Mouse (Mus musculus): ENCODE data around the gene Scgb3a1.

Scgb3a1 gene

GRCm38 (mm10) chr11:49663310-49663709, at the start of gene Scgb3a1:
Gene Scgb3a1 (plus strand): TSS chr11:49663610.
- no peak for DNase-seq

GRCm38 (mm10) chr11:49615856-49616725, 47.3 kb upstream of the Scgb3a1 start:
- no peak for DNase-seq

DNA sequence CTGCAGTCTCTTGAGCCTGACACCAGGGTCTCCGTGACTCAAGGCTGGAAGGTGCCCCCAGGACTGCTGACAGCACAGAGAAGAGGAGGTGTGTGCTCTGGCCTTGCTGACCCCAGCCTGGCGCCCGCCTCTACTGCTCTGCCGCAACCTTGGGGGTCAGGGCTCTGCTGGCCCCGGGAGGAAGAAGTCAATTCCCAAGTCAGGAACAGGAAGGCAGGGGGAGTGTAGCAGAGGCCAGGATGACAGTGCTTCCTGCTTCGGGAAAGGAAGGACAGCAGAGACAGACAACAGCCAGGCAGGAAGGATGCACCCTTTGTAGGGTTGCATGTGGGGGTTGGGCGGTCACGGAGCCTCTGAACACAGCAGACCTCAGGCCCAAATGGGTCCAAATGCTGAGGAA, 44.9 kb upstream of the Scgb3a1 start:
- DNase-seq = peak; percentile 21 to 34

DNA sequence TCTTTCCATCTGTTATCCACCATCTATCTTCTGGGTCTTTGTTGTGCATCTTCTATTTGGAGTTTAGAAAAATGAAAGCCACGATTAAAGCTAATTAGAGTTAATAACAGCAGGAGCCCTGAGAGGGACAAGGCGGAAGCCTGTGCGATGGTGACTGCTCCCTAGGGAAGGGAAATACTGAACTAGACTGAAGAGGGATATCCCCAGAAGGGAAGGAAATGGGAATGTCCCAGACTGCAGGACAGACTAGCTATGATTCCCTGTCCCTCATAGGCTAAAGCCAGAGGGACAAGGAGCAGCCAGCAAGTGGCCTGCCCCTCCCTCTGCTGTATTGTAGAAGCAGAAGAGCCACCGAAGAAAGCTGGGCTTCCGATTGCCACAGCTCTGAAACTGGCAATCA, 41.5 kb upstream of the Scgb3a1 start:
- peak in 1 of 2 experiments; percentile 29 for DNase-seq

DNA sequence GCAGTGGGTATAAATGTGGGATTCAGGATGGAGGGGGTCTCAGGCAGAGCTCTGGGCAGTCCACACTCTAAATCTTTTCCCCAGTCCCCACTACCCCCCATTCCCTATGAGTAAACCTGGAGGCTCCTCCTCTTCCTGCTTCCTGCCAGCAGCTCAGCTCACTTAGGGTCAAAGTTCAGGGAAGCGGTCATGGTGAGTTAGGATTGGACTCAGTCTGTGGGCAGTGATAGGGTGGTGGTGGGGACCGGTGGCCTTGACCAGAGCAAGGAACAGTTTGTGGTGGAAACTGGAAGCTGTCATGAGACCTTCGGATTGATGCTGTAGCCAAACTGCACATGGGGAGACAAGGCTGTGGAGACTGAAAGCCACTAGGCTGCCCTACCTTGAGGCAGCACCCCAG, 39.3 kb upstream of the Scgb3a1 start:
- DNase-seq = peak; percentile 16 to 33

- DNase-seq = no peak
Measured at GRCm38 (mm10) chr11:49625863-49626262, 37.5 kb upstream of the Scgb3a1 start.

DNA sequence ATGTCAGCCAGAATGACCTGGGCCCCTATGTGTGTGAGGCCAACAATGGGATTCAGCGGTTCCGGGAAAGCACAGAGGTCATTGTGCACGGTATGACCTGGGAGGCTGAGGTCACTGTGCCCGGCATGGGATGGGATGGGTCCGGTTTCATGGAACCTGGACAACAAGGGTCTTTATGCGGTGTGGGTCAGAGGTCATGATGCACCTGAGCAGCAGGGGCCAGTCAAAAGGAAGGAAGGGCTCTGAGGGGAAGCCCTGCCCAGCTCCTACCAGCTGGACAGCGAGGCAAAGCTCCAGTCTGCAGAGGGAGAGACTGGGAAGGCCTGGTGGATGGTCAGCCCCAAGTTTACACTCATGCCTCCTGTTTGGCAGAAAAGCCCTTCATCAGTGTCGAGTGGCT, 36.7 kb upstream of the Scgb3a1 start:
- DNase-seq = no peak

GRCm38 (mm10) chr11:49631154-49631553, 32.3 kb upstream of the Scgb3a1 start:
- peak in 1 of 2 experiments; percentile 65 for DNase-seq

GRCm38 (mm10) chr11:49632256-49632655, 31.2 kb upstream of the Scgb3a1 start:
- DNase-seq = peak; percentile 35 to 53

DNA sequence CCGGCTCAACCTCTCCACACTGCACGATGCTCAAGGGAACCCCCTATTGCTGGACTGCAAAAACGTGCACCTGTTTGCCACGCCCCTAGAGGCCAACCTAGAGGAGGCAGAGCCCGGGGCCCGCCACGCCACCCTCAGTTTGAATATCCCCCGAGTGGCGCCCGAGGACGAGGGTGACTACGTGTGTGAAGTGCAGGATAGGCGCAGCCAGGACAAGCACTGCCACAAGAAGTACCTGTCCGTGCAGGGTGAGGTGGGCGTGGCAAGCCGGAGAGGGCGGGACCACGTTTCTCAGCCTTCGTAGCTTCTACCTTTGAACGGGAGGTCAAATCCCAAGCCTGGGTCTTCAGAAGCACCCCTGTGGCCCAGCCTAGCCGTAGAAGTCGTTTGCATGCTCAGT, 29.3 kb upstream of the Scgb3a1 start:
- DNase-seq = peak; percentile 19 to 55

DNA sequence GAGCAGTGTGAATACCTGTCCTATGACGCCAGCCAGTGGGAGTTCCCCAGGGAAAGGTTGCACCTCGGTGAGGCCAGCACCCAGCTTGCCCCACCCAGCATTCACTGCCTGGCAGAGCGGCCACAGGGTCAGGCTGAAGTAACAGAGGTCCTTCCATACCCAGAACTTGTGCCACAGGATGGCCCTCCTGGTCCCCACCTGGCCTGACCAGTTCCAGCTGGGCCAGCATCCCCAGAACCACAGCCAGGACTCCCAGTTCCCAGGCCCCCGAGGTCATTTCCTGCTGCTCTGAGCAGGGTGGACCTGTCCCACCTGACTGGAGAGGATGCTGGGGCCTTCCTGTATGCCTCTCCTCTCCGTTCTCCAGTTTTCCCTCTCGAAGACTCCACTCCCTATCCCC, 27.7 kb upstream of the Scgb3a1 start:
- no peak for DNase-seq

DNA sequence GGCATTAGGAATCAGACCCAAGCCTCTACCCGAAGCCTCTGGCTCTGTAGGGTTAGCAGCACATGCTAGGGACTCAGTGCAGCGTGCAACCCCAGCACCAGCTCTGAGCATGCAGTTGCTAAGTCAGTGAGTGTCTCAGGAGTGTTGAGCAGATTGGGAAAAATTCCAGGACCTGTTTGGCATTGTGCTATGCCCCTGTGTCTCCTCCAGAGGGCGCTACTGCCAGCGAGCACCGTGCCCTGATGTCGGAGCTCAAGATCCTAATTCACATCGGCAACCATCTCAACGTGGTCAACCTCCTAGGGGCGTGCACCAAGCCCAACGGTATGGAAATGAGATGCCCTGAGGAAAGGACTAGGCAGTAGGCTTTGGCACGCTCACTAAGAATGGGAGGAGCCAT, 27.0 kb upstream of the Scgb3a1 start:
- peak in 1 of 2 experiments; percentile 15 for DNase-seq

- no peak for DNase-seq
Measured at GRCm38 (mm10) chr11:49645677-49646076, 17.7 kb upstream of the Scgb3a1 start.

DNA sequence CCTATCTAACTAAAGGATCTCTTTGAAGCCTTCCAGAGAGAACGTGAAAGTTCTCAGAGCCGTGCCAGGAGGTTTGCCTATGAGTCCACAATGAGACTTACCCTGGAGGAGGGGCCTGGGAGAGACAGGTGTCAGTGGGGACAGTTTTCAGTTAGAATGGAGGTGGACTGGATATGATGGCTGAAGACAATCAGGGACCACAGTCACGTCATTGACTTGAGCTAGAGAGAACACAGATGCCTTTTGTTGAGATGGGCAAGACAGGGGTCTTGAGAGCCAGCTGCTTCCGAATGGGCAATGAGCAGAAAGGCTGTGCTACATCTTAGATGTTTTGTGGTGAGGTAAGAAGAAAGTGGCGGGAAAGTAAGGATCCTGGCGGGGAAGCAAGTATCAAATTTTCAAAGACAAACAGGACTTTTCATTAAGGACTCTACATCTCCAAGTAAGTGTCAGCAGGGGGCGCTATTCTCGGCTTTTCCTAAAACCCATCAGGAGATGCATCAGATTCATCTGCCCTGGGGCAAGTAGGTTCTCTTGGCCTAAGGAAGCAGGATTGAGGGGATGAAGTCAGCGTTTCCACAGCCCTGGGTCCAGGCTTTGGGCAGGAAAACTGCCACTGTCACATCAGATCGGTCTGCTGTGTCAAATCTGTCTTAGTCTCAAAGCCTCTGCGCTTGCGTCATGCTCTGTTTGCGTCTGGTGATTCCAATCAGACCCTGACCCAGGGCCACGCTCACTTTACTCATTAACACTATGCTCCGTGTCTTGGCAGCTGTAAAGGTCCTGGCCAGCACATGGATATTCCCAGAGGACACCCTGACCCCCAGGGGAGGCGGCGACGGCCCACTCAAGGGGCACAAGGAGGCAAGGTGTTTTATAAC, 13.1 kb upstream of the Scgb3a1 start:
- peak; percentile 75 to 84 for DNase-seq

GRCm38 (mm10) chr11:49650994-49651761, 12.2 kb upstream of the Scgb3a1 start:
- DNase-seq = no peak

DNA sequence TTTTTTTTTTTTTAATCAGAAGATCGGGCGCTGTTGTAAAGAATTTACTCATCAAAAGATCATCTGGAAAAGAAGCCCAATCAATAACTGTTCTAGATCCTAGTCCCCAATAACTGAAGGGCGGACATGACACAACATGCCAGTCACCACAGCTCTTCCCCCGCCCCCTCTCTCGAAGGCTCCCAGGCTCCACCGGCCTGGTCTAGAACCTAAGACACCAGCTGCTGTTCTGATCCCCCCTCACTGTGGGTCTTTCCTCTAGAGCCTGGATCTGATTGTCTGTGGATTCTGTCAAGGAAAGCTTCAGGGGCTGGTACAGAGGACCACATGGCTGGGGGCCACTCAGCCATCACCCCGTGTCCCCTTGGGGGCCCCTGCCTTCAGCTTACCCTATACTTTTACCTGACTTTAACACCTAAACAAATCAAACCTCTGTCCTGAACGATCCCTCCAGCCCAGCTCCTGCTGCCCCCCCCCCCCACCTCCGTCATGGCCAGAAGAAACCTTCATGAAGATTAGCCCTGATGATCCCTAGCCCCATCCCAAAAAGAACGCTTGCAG, 11.6 kb upstream of the Scgb3a1 start:
- no peak for DNase-seq

DNA sequence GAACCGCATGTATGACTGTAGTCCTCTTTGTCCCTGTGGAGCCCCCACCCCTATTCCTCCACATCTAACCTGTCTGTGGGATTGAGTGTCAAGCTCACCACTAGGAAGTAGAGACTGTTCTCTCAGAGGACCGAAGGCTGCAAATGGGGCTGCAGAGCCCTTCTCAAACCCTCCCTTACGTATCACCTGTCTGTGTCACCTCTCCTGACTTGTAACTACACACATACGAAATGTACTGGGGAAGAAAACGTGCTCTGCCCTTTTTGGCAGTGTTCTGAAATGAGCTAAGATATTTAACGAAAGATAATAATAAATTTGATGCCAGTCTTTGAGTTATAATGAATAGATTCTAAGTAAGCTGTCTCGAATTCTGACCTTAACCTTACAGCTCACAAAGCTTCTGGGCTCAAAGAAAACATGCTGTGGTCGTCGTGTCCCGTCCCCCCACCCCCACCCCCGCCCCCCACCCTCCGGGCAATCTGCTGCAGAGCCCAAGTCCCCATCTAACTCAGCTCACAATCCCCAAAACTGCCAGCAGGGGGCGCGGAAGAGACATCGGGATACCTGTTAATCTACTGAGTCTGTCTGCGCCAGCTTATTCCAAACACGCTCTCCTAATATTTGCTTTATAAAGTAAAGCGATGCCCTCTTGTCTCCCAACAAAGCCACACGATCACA, 10.9 kb upstream of the Scgb3a1 start:
- peak; percentile 88 to 93 for DNase-seq

DNA sequence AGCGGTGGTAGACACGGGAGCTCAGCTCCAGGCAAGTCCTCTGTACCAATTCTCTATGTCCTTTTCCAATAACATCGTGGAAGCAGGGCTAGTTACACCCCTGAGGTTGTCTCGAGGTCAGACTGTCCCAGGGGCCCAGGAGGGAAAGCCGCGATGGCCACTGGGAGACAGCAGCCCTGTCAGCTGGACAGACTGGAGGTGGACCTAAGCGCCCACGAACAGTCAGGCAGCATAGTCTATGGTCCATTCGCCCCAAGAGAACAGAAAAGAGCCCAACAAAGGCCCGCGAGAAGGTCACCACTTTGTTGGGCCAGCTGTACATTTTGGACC, 10.4 kb upstream of the Scgb3a1 start:
- peak in 1 of 2 experiments; percentile 25 for DNase-seq

DNA sequence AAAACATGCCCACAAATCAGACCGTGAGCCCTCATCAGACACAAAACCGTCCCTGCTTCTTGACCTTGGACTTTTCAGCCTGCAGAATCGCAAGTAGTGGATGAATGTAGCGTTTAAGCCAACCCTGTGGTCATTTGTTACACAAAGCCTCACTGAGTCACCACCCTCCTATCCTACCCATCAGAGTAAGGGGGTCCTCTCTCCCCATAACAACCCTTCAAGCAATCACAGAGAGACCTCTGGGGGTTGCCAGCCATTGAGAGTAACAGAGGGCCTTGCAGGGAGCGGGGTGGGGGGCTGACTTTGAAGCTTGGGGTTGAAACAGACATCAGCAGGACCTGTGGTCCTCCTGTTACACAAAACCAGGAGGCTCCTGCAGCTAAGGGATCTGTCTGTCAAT, 8.8 kb upstream of the Scgb3a1 start:
- DNase-seq = no peak

DNA sequence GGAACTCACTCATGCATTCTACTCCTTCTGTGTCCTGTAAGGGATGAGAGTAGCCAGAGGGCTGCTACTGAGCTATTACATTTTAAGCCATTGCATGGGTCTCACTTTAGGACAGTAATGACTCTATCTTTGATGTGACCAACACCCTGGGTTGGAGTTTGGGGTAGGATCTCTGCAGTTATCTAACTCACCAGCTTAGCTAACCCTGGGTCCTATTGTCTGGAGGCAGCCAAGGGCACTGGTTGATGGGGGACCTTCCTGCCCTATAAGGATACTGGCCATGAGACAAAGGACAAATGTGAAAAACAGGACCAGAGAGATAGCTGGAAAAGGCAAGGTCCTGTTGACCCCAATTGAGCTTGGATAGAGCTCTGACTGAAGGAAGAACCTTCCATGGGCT, 7.9 kb upstream of the Scgb3a1 start:
- no peak for DNase-seq

GRCm38 (mm10) chr11:49658065-49658464, 5.3 kb upstream of the Scgb3a1 start:
- peak; percentile 14 to 28 for DNase-seq

Data from kidney, postnatal 36 days (tissue).